Mouse (Mus musculus) small intestine, adult 2 months (tissue): Measurements from ENCODE around the gene Thada.

Experiments
- CTCF ChIP-seq: fragments of 200-500 bp; IDR thresholded peaks from 2 replicates; pipeline ENCODE4 v1.5.1; 2012; ENCODE audit warnings: low read depth, mild to moderate bottlenecking, control low read depth, inconsistent platforms, low read length, moderate library complexity, mixed read lengths; ENCODE audit not compliant: insufficient replicate concordance, insufficient read length; ENCODE audit errors: extremely low read depth
- POLR2A ChIP-seq: fragments of 200-500 bp; IDR thresholded peaks from 2 replicates; pipeline ENCODE4 v1.6.1; 2012; ENCODE audit warnings: low read depth, mild to moderate bottlenecking, control low read depth, inconsistent platforms, low read length, moderate library complexity

DNA sequence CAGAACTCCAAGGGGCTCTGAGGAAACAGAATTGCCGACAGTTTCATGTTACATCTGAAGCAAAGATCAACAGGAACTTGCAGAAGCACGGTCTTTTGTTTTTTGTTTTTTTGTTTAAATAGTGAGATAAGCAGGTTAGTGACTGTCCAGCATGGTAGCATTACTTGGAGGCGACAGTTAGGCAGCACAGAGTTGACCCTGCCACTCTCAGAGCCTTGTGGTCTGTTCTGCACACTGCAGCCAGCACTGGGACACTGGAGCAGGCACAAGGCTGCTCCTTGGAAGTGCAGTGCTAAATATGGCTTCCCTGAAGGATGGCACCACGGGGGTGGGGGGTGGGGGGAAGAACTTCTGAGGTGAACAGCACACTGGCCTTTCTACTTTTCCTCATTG lies 271.0 kb downstream of the Thada start:
- TF ChIP-seq CTCF, result no peak
- TF ChIP-seq POLR2A, result no peak
